Mouse (Mus musculus) urinary bladder, postnatal 14 days (tissue): ENCODE measurements at regions not wholly inside any gene's neighbourhood (a gene's known extent, or its start where the extent isn't known, plus 50 kb on each side); places are given as distances from the start of the nearest gene placed in this dataset.

Experiments used
- DNase-seq: peaks from one replicate; pipeline ENCODE4 v3.0.0; 2021; ENCODE audit warnings: low spot score

- DNase-seq = peak; percentile 46
These were observed 203.0 kb downstream of the Sptssa start for GRCm38 (mm10) chr12:54453343-54453742.

- DNase-seq = no peak
These were observed 206.0 kb downstream of the Sptssa start for GRCm38 (mm10) chr12:54450369-54450768.

- DNase-seq = no peak
These were observed 208.2 kb downstream of the Sptssa start for GRCm38 (mm10) chr12:54448221-54448620.

- DNase-seq = no peak
These were observed 209.0 kb downstream of the Sptssa start for GRCm38 (mm10) chr12:54447354-54447753.

GRCm38 (mm10) chr12:54446356-54446755, 210.0 kb downstream of the Sptssa start:
- no peak for DNase-seq

- no peak for DNase-seq
These were observed 212.0 kb downstream of the Sptssa start for GRCm38 (mm10) chr12:54444416-54444815.

- peak; percentile 6 for DNase-seq
These were observed 213.1 kb downstream of the Sptssa start for GRCm38 (mm10) chr12:54443285-54443684.

- DNase-seq = no peak
These were observed 214.0 kb downstream of the Sptssa start for GRCm38 (mm10) chr12:54442408-54442807.

- DNase-seq = no peak
These were observed 215.4 kb downstream of the Sptssa start for GRCm38 (mm10) chr12:54440851-54441593.

- DNase-seq = no peak
These were observed 217.6 kb downstream of the Sptssa start for GRCm38 (mm10) chr12:54438793-54439192.

- DNase-seq = no peak
These were observed 221.6 kb upstream of the Egln3 start for GRCm38 (mm10) chr12:54425236-54425635.

- no peak for DNase-seq
These were observed 211.2 kb upstream of the Egln3 start for GRCm38 (mm10) chr12:54414829-54415228.

GRCm38 (mm10) chr12:54414201-54414600, 210.5 kb upstream of the Egln3 start:
- peak; percentile 21 for DNase-seq

GRCm38 (mm10) chr12:54410038-54410605, 206.5 kb upstream of the Egln3 start:
- no peak for DNase-seq

- no peak for DNase-seq
These were observed 205.2 kb upstream of the Egln3 start for GRCm38 (mm10) chr12:54408906-54409305.

GRCm38 (mm10) chr12:54407301-54407896, 203.7 kb upstream of the Egln3 start:
- DNase-seq = no peak

GRCm38 (mm10) chr12:54405066-54405465, 201.4 kb upstream of the Egln3 start:
- peak; percentile 16 for DNase-seq

GRCm38 (mm10) chr12:54402591-54402990, 198.9 kb upstream of the Egln3 start:
- DNase-seq = no peak

- DNase-seq = no peak
These were observed 198.0 kb upstream of the Egln3 start for GRCm38 (mm10) chr12:54401665-54402064.

- DNase-seq = no peak
These were observed 196.4 kb upstream of the Egln3 start for GRCm38 (mm10) chr12:54400084-54400483.

- no peak for DNase-seq
These were observed 194.4 kb upstream of the Egln3 start for GRCm38 (mm10) chr12:54398080-54398479.

GRCm38 (mm10) chr12:54396952-54397351, 193.3 kb upstream of the Egln3 start:
- DNase-seq = no peak

- no peak for DNase-seq
These were observed 192.7 kb upstream of the Egln3 start for GRCm38 (mm10) chr12:54396341-54396740.
